Mouse (Mus musculus) embryonic facial prominence, embryonic 13.5 days (tissue): ENCODE results near the gene Lancl3. TPM values are rescaled to one million over a fixed set of nuclear protein-coding genes. Genes with fewer than 3 reads are reported as not detected.
"Not testable (repeated sequence)": the region's sequence is repeated elsewhere in the genome, so short reads cannot be mapped to it uniquely, and the experiment has no call there.

Source experiments
- ATAC-seq: fragments of 200-750 bp; cut with Nextera tagmentation; 2 replicates; pipeline ENCODE4 v1.8.0; 2017; ENCODE audit warnings: low read depth; ENCODE audit not compliant: insufficient number of reproducible peaks, insufficient read depth, low FRiP score, low TSS enrichment
- H3K27ac ChIP-seq: fragments of 300-500 bp; sonication (generic); 2 replicates; pipeline ENCODE4 v1.5.1; 2015; ENCODE audit warnings: moderate library complexity, mild to moderate bottlenecking, inconsistent platforms
- H3K27me3 ChIP-seq: fragments of 300-500 bp; sonication (generic); 2 replicates; pipeline ENCODE4 v1.6.1; 2015; ENCODE audit warnings: mild to moderate bottlenecking, inconsistent platforms
- H3K36me3 ChIP-seq: fragments of 300-500 bp; sonication (generic); 2 replicates; pipeline ENCODE4 v1.6.1; 2015; ENCODE audit warnings: mild to moderate bottlenecking, inconsistent platforms
- H3K4me1 ChIP-seq: fragments of 300-500 bp; sonication (generic); 2 replicates; pipeline ENCODE4 v1.6.1; 2015; ENCODE audit warnings: inconsistent platforms
- H3K4me2 ChIP-seq: fragments of 300-500 bp; sonication (generic); 2 replicates; pipeline ENCODE4 v1.6.1; 2015; ENCODE audit warnings: moderate library complexity, mild to moderate bottlenecking, inconsistent platforms
- H3K4me3 ChIP-seq: fragments of 300-500 bp; sonication (generic); 2 replicates; pipeline ENCODE4 v1.5.1; 2015; ENCODE audit warnings: mild to moderate bottlenecking, inconsistent platforms
- H3K9ac ChIP-seq: fragments of 300-500 bp; sonication (generic); 2 replicates; pipeline ENCODE4 v1.6.1; 2015; ENCODE audit warnings: mild to moderate bottlenecking, inconsistent platforms
- H3K9me3 ChIP-seq: fragments of 300-500 bp; sonication (generic); 2 replicates; pipeline ENCODE4 v1.6.1; 2016; ENCODE audit warnings: inconsistent platforms
- WGBS: fragments of 180-500 bp; shearing (Covaris S2); methylation state at CpG from one replicate; pipeline ENCODE4 v1.1.7; 2015; ENCODE audit warnings: mixed read lengths; 5-methylcytosine and 5-hydroxymethylcytosine counted together
- polyA plus RNA-seq: library from polyadenylated mRNA; unstranded; fragments of >200 nt; fragmentation: Nextera tagmentation; extraction: Ambion mirVana; gene quantifications from 2 replicates; pipeline ENCODE4 v1.2.1, GENCODE M21; 2015

The Lancl3 gene
- polyA plus RNA-seq, 1 experiment from 2014 or later = 2.0 TPM

GRCm38 (mm10) chrX:9271112-9271511 lies 71.4 kb downstream of the Lancl3 start:
- WGBS = 71% methylated on average over 3 of the region's 3 CpGs

GRCm38 (mm10) chrX:9271947-9272459 lies 72.3 kb downstream of the Lancl3 start:
- H3K27ac ChIP-seq = no peak overlapping the region
- H3K9me3 ChIP-seq = no peaks in the 10 kb centered on the region
- H3K9ac ChIP-seq = peak overlapping the region; percentile 66; the same call in 1 of the 2 replicates
- H3K4me1 ChIP-seq = no peaks in the 10 kb centered on the region
- H3K27me3 ChIP-seq = peaks cover 7% of the 10 kb centered on the region; the same call in 1 of the 2 replicates
- H3K4me2 ChIP-seq = peak overlapping the region; percentile 61
- H3K4me3 ChIP-seq = peak overlapping the region; percentile 56
- 29% methylated on average over 8 of the region's 8 CpGs for WGBS
- no peaks in the 10 kb centered on the region for H3K36me3 ChIP-seq
- no peak for ATAC-seq

More at GRCm38 (mm10) chrX:9271112-9271511, 71.4 kb downstream of the Lancl3 start:
- Histone ChIP-seq H3K4me2 (no peak overlapping the region), H3K4me3 (no peak overlapping the region), H3K36me3 (no peaks in the 10 kb centered on the region), H3K9me3 (no peaks in the 10 kb centered on the region), H3K9ac (no peak overlapping the region), H3K27me3 (peaks cover 7% of the 10 kb centered on the region; the same call in 1 of the 2 replicates), H3K27ac (no peak overlapping the region), H3K4me1 (no peaks in the 10 kb centered on the region)
- no peak for ATAC-seq

GRCm38 (mm10) chrX:9272460-9273361 lies 73.0 kb downstream of the Lancl3 start, which contains the start of gene Xk:
TSS of gene Xk (plus strand) at chrX:9272756.
- peak; percentile 72; the same call in 1 of the 2 replicates for ATAC-seq
- Histone ChIP-seq H3K36me3 (no peaks in the 10 kb centered on the region), H3K4me3 (peak within 1 kb of the TSS; percentile 56), H3K4me1 (no peaks in the 10 kb centered on the region), H3K4me2 (peak within 1 kb of the TSS; percentile 61), H3K27me3 (peaks cover 7% of the 10 kb centered on the region; the same call in 1 of the 2 replicates), H3K9me3 (no peaks in the 10 kb centered on the region), H3K9ac (peak within 1 kb of the TSS; percentile 66), H3K27ac (no peak within 1 kb of the TSS)
- 14% methylated on average over 89 of the region's 94 CpGs for WGBS

GRCm38 (mm10) chrX:9273377-9274002 lies 73.8 kb downstream of the Lancl3 start:
- no peak overlapping the region for H3K9ac ChIP-seq
- H3K4me3 ChIP-seq = peak overlapping the region; percentile 56
- no peaks in the 10 kb centered on the region for H3K9me3 ChIP-seq
- H3K4me1 ChIP-seq = no peaks in the 10 kb centered on the region
- ATAC-seq = no peak
- H3K36me3 ChIP-seq = no peaks in the 10 kb centered on the region
- peak overlapping the region; percentile 61 for H3K4me2 ChIP-seq
- peaks cover 7% of the 10 kb centered on the region; the same call in 1 of the 2 replicates for H3K27me3 ChIP-seq
- 60% methylated on average over 12 of the region's 12 CpGs for WGBS
- no peak overlapping the region for H3K27ac ChIP-seq

GRCm38 (mm10) chrX:9274321-9274720 lies 74.6 kb downstream of the Lancl3 start:
- 73% methylated on average over 8 of the region's 8 CpGs for WGBS
- no peaks in the 10 kb centered on the region for H3K9me3 ChIP-seq
- no peak overlapping the region for H3K4me3 ChIP-seq
- no peaks in the 10 kb centered on the region for H3K4me1 ChIP-seq
- H3K9ac ChIP-seq = no peak overlapping the region
- H3K4me2 ChIP-seq = no peak overlapping the region
- no peak for ATAC-seq
- H3K27me3 ChIP-seq = peaks cover 7% of the 10 kb centered on the region; the same call in 1 of the 2 replicates
- H3K27ac ChIP-seq = no peak overlapping the region
- no peaks in the 10 kb centered on the region for H3K36me3 ChIP-seq

- H3K9ac ChIP-seq, H3K4me3 ChIP-seq, H3K36me3 ChIP-seq, H3K4me1 ChIP-seq, H3K27ac ChIP-seq, H3K9me3 ChIP-seq, ATAC-seq, H3K27me3 ChIP-seq, H3K4me2 ChIP-seq: not testable (repeated sequence)
- WGBS = no CpG with 5 or more reads among the region's 1 CpGs
Observed at GRCm38 (mm10) chrX:9283464-9283863, 83.8 kb downstream of the Lancl3 start, which contains the start of gene H2al1m. TSS of gene H2al1m (plus strand) at chrX:9283764.

- not testable (repeated sequence) for H3K4me2 ChIP-seq, H3K27me3 ChIP-seq, H3K9me3 ChIP-seq, H3K4me3 ChIP-seq, H3K4me1 ChIP-seq, H3K27ac ChIP-seq, H3K9ac ChIP-seq, ATAC-seq, H3K36me3 ChIP-seq
- WGBS = 82% methylated on average over 4 of the region's 4 CpGs
Observed at GRCm38 (mm10) chrX:9293140-9293829, 93.6 kb downstream of the Lancl3 start.

GRCm38 (mm10) chrX:9298413-9298864 lies 98.7 kb downstream of the Lancl3 start:
- H3K4me1 ChIP-seq = no peaks in the 10 kb centered on the region
- WGBS = 86% methylated on average over 5 of the region's 5 CpGs
- H3K4me2 ChIP-seq = no peak overlapping the region
- no peaks in the 10 kb centered on the region for H3K27me3 ChIP-seq
- H3K9me3 ChIP-seq = no peaks in the 10 kb centered on the region
- no peak overlapping the region for H3K27ac ChIP-seq
- H3K4me3 ChIP-seq = no peak overlapping the region
- ATAC-seq = no peak
- no peak overlapping the region for H3K9ac ChIP-seq
- no peaks in the 10 kb centered on the region for H3K36me3 ChIP-seq

GRCm38 (mm10) chrX:9302791-9303190 lies 103.1 kb downstream of the Lancl3 start:
- H3K4me2 ChIP-seq = no peak overlapping the region
- H3K27me3 ChIP-seq = no peaks in the 10 kb centered on the region
- 80% methylated on average over 5 of the region's 5 CpGs for WGBS
- no peaks in the 10 kb centered on the region for H3K4me1 ChIP-seq
- H3K4me3 ChIP-seq = no peak overlapping the region
- no peaks in the 10 kb centered on the region for H3K36me3 ChIP-seq
- H3K27ac ChIP-seq = no peak overlapping the region
- no peak overlapping the region for H3K9ac ChIP-seq
- no peaks in the 10 kb centered on the region for H3K9me3 ChIP-seq
- ATAC-seq = no peak

GRCm38 (mm10) chrX:9303455-9303854 lies 103.8 kb downstream of the Lancl3 start:
- Histone ChIP-seq H3K9ac (no peak overlapping the region), H3K4me2 (no peak overlapping the region), H3K4me1 (no peaks in the 10 kb centered on the region), H3K27me3 (no peaks in the 10 kb centered on the region), H3K36me3 (no peaks in the 10 kb centered on the region), H3K9me3 (no peaks in the 10 kb centered on the region), H3K27ac (no peak overlapping the region), H3K4me3 (no peak overlapping the region)
- WGBS = 74% methylated on average over 1 of the region's 1 CpGs
- ATAC-seq = no peak

GRCm38 (mm10) chrX:9316457-9316856 lies 116.8 kb downstream of the Lancl3 start:
- H3K27ac ChIP-seq, H3K9ac ChIP-seq, H3K4me1 ChIP-seq, ATAC-seq, H3K36me3 ChIP-seq, H3K9me3 ChIP-seq, H3K4me3 ChIP-seq, H3K27me3 ChIP-seq, H3K4me2 ChIP-seq: not testable (repeated sequence)
